Mouse (Mus musculus) heart, embryonic 14.5 days (tissue): ENCODE data around the gene Hsd17b2. TPM values are rescaled to one million over a fixed set of nuclear protein-coding genes. Genes with fewer than 3 reads are reported as not detected.
"Not testable (repeated sequence)": the region's sequence is repeated elsewhere in the genome, so short reads cannot be mapped to it uniquely, and the experiment has no call there.

Source experiments
- ATAC-seq: fragments of 200-750 bp; cut with Nextera tagmentation; 2 replicates; pipeline ENCODE4 v1.8.0; 2017; ENCODE audit warnings: low read depth, moderate TSS enrichment; ENCODE audit not compliant: insufficient number of reproducible peaks, insufficient read depth, low FRiP score
- H3K27ac ChIP-seq, 2 experiments: fragments of 200-500 bp in 1 of 2; fragments of 300-500 bp in 1 of 2; sonication (generic) in 1 of 2; replicated peaks in 1 of 2; 2 replicates each; pipeline ENCODE4 v1.5.1; 2012 to 2014; ENCODE audit warnings: low read depth in 2 of 2, low read length in 2 of 2, control low read depth in 1 of 2, mild to moderate bottlenecking in 1 of 2, mixed read lengths in 1 of 2; ENCODE audit not compliant: control insufficient read depth in 1 of 2, insufficient read depth in 1 of 2
- H3K27me3 ChIP-seq: fragments of 300-500 bp; sonication (generic); 2 replicates; pipeline ENCODE4 v1.6.1; 2014; ENCODE audit warnings: mild to moderate bottlenecking, low read length, control low read depth; ENCODE audit not compliant: control insufficient read depth, insufficient read depth
- H3K36me3 ChIP-seq: fragments of 300-500 bp; sonication (generic); 2 replicates; pipeline ENCODE4 v1.6.1; 2014; ENCODE audit warnings: mild to moderate bottlenecking, control low read depth, low read length, mixed read lengths; ENCODE audit not compliant: control insufficient read depth, insufficient read depth
- H3K4me1 ChIP-seq, 2 experiments: fragments of 200-500 bp in 1 of 2; fragments of 300-500 bp in 1 of 2; sonication (generic) in 1 of 2; 2 replicates each; pipeline ENCODE4 v1.6.1; 2012 to 2014; ENCODE audit warnings: low read length in 2 of 2, control low read depth in 1 of 2, mixed read lengths in 1 of 2; ENCODE audit not compliant: control insufficient read depth in 2 of 2, insufficient read depth in 2 of 2
- H3K4me2 ChIP-seq: fragments of 300-500 bp; sonication (generic); 2 replicates; pipeline ENCODE4 v1.6.1; 2014; ENCODE audit warnings: mild to moderate bottlenecking, low read length
- H3K4me3 ChIP-seq, 2 experiments: fragments of 200-500 bp in 1 of 2; fragments of 300-500 bp in 1 of 2; sonication (generic) in 1 of 2; 2 replicates each; pipeline ENCODE4 v1.5.1; 2012 to 2014; ENCODE audit warnings: low read length in 2 of 2, mild to moderate bottlenecking in 2 of 2, control low read depth in 1 of 2, low read depth in 1 of 2, moderate library complexity in 1 of 2; ENCODE audit not compliant: control insufficient read depth in 1 of 2, insufficient read depth in 1 of 2
- H3K9ac ChIP-seq: fragments of 300-500 bp; sonication (generic); 2 replicates; pipeline ENCODE4 v1.6.1; 2014; ENCODE audit warnings: mild to moderate bottlenecking, low read length
- H3K9me3 ChIP-seq: fragments of 300-500 bp; sonication (generic); 2 replicates; pipeline ENCODE4 v1.6.1; 2016; ENCODE audit warnings: low read length, control low read depth; ENCODE audit not compliant: control insufficient read depth
- WGBS: fragments of 180-500 bp; shearing (Covaris S2); extraction: QIAGEN DNeasy Blood & Tissue Kit; methylation state at CpG from one replicate; pipeline ENCODE4 v1.1.7; 2014; 5-methylcytosine and 5-hydroxymethylcytosine counted together
- polyA plus RNA-seq: library from polyadenylated mRNA; unstranded; fragments of >200 nt; fragmentation: Nextera tagmentation; extraction: Ambion mirVana; gene quantifications from 2 replicates; pipeline ENCODE4 v1.2.1, GENCODE M21; 2014

Hsd17b2 gene
- polyA plus RNA-seq, 1 experiment from 2014 or later: not detected

- Histone ChIP-seq H3K9ac (no peak overlapping the region), H3K4me2 (no peak overlapping the region), H3K27ac (no peak overlapping the region), H3K36me3 (no peaks in the 10 kb centered on the region), H3K9me3 (no peaks in the 10 kb centered on the region), H3K4me3 (no peak overlapping the region), H3K27me3 (no peaks in the 10 kb centered on the region), H3K4me1 (no peaks in the 10 kb centered on the region)
- WGBS: 68% methylated on average over 3 of the region's 3 CpGs
- ATAC-seq: no peak
Observed at GRCm38 (mm10) chr8:117736657-117737175, 35.0 kb downstream of the Hsd17b2 start.

- H3K4me1 ChIP-seq, H3K27ac ChIP-seq, ATAC-seq, H3K36me3 ChIP-seq, H3K9ac ChIP-seq, H3K9me3 ChIP-seq, H3K4me3 ChIP-seq, H3K4me2 ChIP-seq, H3K27me3 ChIP-seq: not testable (repeated sequence)
- WGBS: 94% methylated on average over 1 of the region's 1 CpGs
Observed at GRCm38 (mm10) chr8:117738206-117738605, 36.5 kb downstream of the Hsd17b2 start.

GRCm38 (mm10) chr8:117740387-117740998 lies 38.8 kb downstream of the Hsd17b2 start:
- WGBS: 86% methylated on average over 5 of the region's 5 CpGs

GRCm38 (mm10) chr8:117742431-117743012 lies 40.8 kb downstream of the Hsd17b2 start:
- Histone ChIP-seq H3K4me1 (peaks cover 7 to 8% of the 10 kb centered on the region in 2 experiments), H3K4me2 (no peak overlapping the region), H3K9me3 (no peaks in the 10 kb centered on the region), H3K27ac (peak overlapping the region in 1 of 2 experiments; percentile 30; a peak in 1 of 4 replicates), H3K27me3 (no peaks in the 10 kb centered on the region), H3K36me3 (no peaks in the 10 kb centered on the region), H3K4me3 (no peak overlapping the region), H3K9ac (no peak overlapping the region)
- no peak for ATAC-seq
- 57% methylated on average over 15 of the region's 15 CpGs for WGBS

More at GRCm38 (mm10) chr8:117740387-117740998, 38.8 kb downstream of the Hsd17b2 start:
- H3K27ac ChIP-seq: no peak overlapping the region
- H3K9ac ChIP-seq: no peak overlapping the region
- H3K9me3 ChIP-seq: no peaks in the 10 kb centered on the region
- no peak overlapping the region for H3K4me2 ChIP-seq
- H3K36me3 ChIP-seq: no peaks in the 10 kb centered on the region
- H3K4me1 ChIP-seq: peaks cover 7 to 8% of the 10 kb centered on the region in 2 experiments
- no peaks in the 10 kb centered on the region for H3K27me3 ChIP-seq
- ATAC-seq: no peak
- H3K4me3 ChIP-seq: no peak overlapping the region

GRCm38 (mm10) chr8:117746651-117747050 lies 44.9 kb downstream of the Hsd17b2 start:
- Histone ChIP-seq H3K9ac (no peak overlapping the region), H3K4me3 (no peak overlapping the region), H3K4me2 (no peak overlapping the region), H3K27me3 (no peaks in the 10 kb centered on the region), H3K4me1 (peaks cover 7 to 8% of the 10 kb centered on the region in 2 experiments), H3K36me3 (no peaks in the 10 kb centered on the region), H3K27ac (no peak overlapping the region), H3K9me3 (no peaks in the 10 kb centered on the region)
- WGBS: 66% methylated on average over 5 of the region's 5 CpGs
- no peak for ATAC-seq

- Histone ChIP-seq H3K4me1 (peaks cover 4 to 5% of the 10 kb centered on the region in 2 experiments), H3K9me3 (no peaks in the 10 kb centered on the region), H3K9ac (no peak overlapping the region), H3K36me3 (no peaks in the 10 kb centered on the region), H3K27me3 (no peaks in the 10 kb centered on the region), H3K4me2 (no peak overlapping the region), H3K4me3 (no peak overlapping the region), H3K27ac (no peak overlapping the region)
- no peak for ATAC-seq
- WGBS: 39% methylated on average over 2 of the region's 2 CpGs
Observed at GRCm38 (mm10) chr8:117747428-117747827, 45.7 kb downstream of the Hsd17b2 start.

GRCm38 (mm10) chr8:117747886-117748730 lies 46.4 kb downstream of the Hsd17b2 start:
- Histone ChIP-seq H3K27ac (no peak overlapping the region), H3K4me2 (no peak overlapping the region), H3K4me1 (no peaks in the 10 kb centered on the region; a peak in 1 of 4 replicates), H3K27me3 (no peaks in the 10 kb centered on the region), H3K4me3 (no peak overlapping the region), H3K36me3 (no peaks in the 10 kb centered on the region), H3K9me3 (no peaks in the 10 kb centered on the region), H3K9ac (no peak overlapping the region)
- ATAC-seq: no peak
- 66% methylated on average over 8 of the region's 9 CpGs for WGBS
